Mouse (Mus musculus): Measurements from ENCODE around the gene Abhd8. TPM values are rescaled to one million over a fixed set of nuclear protein-coding genes. Genes with fewer than 3 reads are reported as not detected.
A peak's percentile ranks its signal among the peaks of the same experiment; 100 is the strongest.

The Abhd8 gene
- polyA plus RNA-seq, 1 experiment from 2014 or later, result 46.6 TPM

DNA sequence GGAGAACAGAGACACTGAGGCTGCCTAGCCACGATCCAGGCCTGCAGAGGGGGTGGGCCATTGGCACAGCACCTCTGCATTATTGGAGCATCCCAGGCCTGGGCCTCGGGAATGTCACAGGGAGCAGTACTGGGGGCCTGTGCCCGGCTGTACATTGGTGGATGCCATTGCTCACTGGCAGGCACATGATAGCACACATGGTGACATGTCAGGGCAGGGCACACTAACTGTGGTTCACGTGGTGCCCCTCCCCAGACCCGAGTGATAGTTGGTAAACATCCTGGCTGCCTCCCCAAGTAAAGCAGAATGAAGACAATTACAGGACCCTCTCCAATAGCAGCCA, 7.4 kb upstream of the Abhd8 start:
- Histone ChIP-seq H3K9me3 (ENCODE audit: low read length) (no peaks in the 10 kb centered on the region), H3K4me3 (ENCODE audit: low read length) (no peak overlapping the region), H3K9ac (replicated peaks; ENCODE audit: low read length) (no peak overlapping the region), H3K36me3 (ENCODE audit: insufficient read depth, low read length) (peaks cover 21% of the 10 kb centered on the region), H3K4me2 (replicated peaks; ENCODE audit: low read depth, low read length) (no peak overlapping the region), H3K4me1 (ENCODE audit: insufficient read depth, low read length) (peaks cover 15% of the 10 kb centered on the region), H3K27me3 (ENCODE audit: insufficient read depth, low read length) (no peaks in the 10 kb centered on the region), H3K27ac (ENCODE audit: low read length) (no peak overlapping the region)
- WGBS, result 84% methylated on average over 5 of the region's 5 CpGs
- no peak for ATAC-seq (ENCODE audit: low FRiP score, low TSS enrichment)

- Histone ChIP-seq H3K4me2 (replicated peaks; ENCODE audit: low read depth, low read length) (peak overlapping the region; percentile 84), H3K27ac (ENCODE audit: low read length) (no peak overlapping the region), H3K9me3 (ENCODE audit: low read length) (no peaks in the 10 kb centered on the region), H3K27me3 (ENCODE audit: insufficient read depth, low read length) (no peaks in the 10 kb centered on the region), H3K4me1 (ENCODE audit: insufficient read depth, low read length) (peaks cover 17% of the 10 kb centered on the region), H3K9ac (replicated peaks; ENCODE audit: low read length) (peak overlapping the region; percentile 79), H3K4me3 (ENCODE audit: low read length) (peak overlapping the region; percentile 78), H3K36me3 (ENCODE audit: insufficient read depth, low read length) (peaks cover 21% of the 10 kb centered on the region)
- 79% methylated on average over 3 of the region's 3 CpGs for WGBS
- no peak for ATAC-seq (ENCODE audit: low FRiP score, low TSS enrichment)
These were observed 6.9 kb upstream of the Abhd8 start for GRCm38 (mm10) chr8:71470146-71470912.

DNA sequence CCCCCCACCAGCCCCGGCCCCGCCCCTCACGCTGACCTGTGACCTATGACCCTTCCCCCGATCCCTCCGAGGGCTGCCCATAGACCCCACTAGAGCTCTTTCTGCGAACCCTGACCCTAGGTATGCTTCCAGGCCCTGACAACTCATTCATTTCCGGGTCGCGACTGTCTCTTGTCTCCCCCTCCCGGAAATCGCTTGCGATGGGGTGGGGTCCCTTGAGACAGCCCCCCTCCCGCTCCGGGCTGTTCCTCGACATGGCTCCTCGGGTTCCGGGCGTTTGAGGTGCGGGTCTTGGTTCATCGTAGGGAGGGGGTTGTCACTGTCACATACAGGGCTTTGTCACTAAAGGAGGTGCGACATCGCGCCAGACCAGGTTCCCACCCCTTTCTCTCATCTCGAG, 6.0 kb upstream of the Abhd8 start:
- WGBS, result under 1% methylated on average over 22 of the region's 24 CpGs
- H3K36me3 ChIP-seq (ENCODE audit: insufficient read depth, low read length), result peaks cover 18% of the 10 kb centered on the region
- no peaks in the 10 kb centered on the region for H3K27me3 ChIP-seq (ENCODE audit: insufficient read depth, low read length)

GRCm38 (mm10) chr8:71468916-71469315, 5.5 kb upstream of the Abhd8 start, which contains the start of gene Dda1:
Dda1 (plus strand) TSS chr8:71469199.
- WGBS, result under 1% methylated on average over 42 of the region's 52 CpGs
- H3K27ac ChIP-seq (ENCODE audit: low read length), result no peak within 1 kb of the TSS
- ATAC-seq (ENCODE audit: low FRiP score, low TSS enrichment), result peak; percentile 89

More for the DNA sequence above, 6.0 kb upstream of the Abhd8 start:
- H3K9me3 ChIP-seq (ENCODE audit: low read length), result no peaks in the 10 kb centered on the region
- peak; percentile 17 for ATAC-seq (ENCODE audit: low FRiP score, low TSS enrichment)
- peak overlapping the region; percentile 79 for H3K9ac ChIP-seq (replicated peaks; ENCODE audit: low read length)
- peaks cover 19% of the 10 kb centered on the region for H3K4me1 ChIP-seq (ENCODE audit: insufficient read depth, low read length)
- H3K4me2 ChIP-seq (replicated peaks; ENCODE audit: low read depth, low read length), result peak overlapping the region; percentile 84
- H3K4me3 ChIP-seq (ENCODE audit: low read length), result peak overlapping the region; percentile 78
- H3K27ac ChIP-seq (ENCODE audit: low read length), result no peak overlapping the region

GRCm38 (mm10) chr8:71468001-71468400, 4.5 kb upstream of the Abhd8 start:
- H3K4me2 ChIP-seq (replicated peaks; ENCODE audit: low read depth, low read length), result no peak overlapping the region
- H3K9me3 ChIP-seq (ENCODE audit: low read length), result no peaks in the 10 kb centered on the region
- no peak overlapping the region for H3K9ac ChIP-seq (replicated peaks; ENCODE audit: low read length)
- H3K27me3 ChIP-seq (ENCODE audit: insufficient read depth, low read length), result no peaks in the 10 kb centered on the region
- H3K4me3 ChIP-seq (ENCODE audit: low read length), result no peak overlapping the region
- no peak for ATAC-seq (ENCODE audit: low FRiP score, low TSS enrichment)
- H3K4me1 ChIP-seq (ENCODE audit: insufficient read depth, low read length), result peaks cover 27% of the 10 kb centered on the region
- no peak overlapping the region for H3K27ac ChIP-seq (ENCODE audit: low read length)
- 96% methylated on average over 1 of the region's 1 CpGs for WGBS
- H3K36me3 ChIP-seq (ENCODE audit: insufficient read depth, low read length), result peaks cover 10% of the 10 kb centered on the region; the same call in 1 of the 2 replicates

More at GRCm38 (mm10) chr8:71468916-71469315, 5.5 kb upstream of the Abhd8 start, which contains the start of gene Dda1:
- peaks cover 24% of the 10 kb centered on the region for H3K4me1 ChIP-seq (ENCODE audit: insufficient read depth, low read length)
- H3K9me3 ChIP-seq (ENCODE audit: low read length), result no peaks in the 10 kb centered on the region
- H3K36me3 ChIP-seq (ENCODE audit: insufficient read depth, low read length), result peaks cover 14% of the 10 kb centered on the region
- H3K9ac ChIP-seq (replicated peaks; ENCODE audit: low read length), result peak within 1 kb of the TSS; percentile 79
- H3K27me3 ChIP-seq (ENCODE audit: insufficient read depth, low read length), result no peaks in the 10 kb centered on the region
- peak within 1 kb of the TSS; percentile 78 for H3K4me3 ChIP-seq (ENCODE audit: low read length)
- peak within 1 kb of the TSS; percentile 84 for H3K4me2 ChIP-seq (replicated peaks; ENCODE audit: low read depth, low read length)

- Histone ChIP-seq H3K4me1 (ENCODE audit: insufficient read depth, low read length) (peaks cover 34% of the 10 kb centered on the region), H3K9me3 (ENCODE audit: low read length) (no peaks in the 10 kb centered on the region), H3K4me3 (ENCODE audit: low read length) (no peak overlapping the region), H3K9ac (replicated peaks; ENCODE audit: low read length) (no peak overlapping the region), H3K4me2 (replicated peaks; ENCODE audit: low read depth, low read length) (no peak overlapping the region), H3K27ac (ENCODE audit: low read length) (no peak overlapping the region), H3K36me3 (ENCODE audit: insufficient read depth, low read length) (peaks cover 4% of the 10 kb centered on the region; the same call in 1 of the 2 replicates), H3K27me3 (ENCODE audit: insufficient read depth, low read length) (no peaks in the 10 kb centered on the region)
- WGBS, result 94% methylated on average over 2 of the region's 2 CpGs
- no peak for ATAC-seq (ENCODE audit: low FRiP score, low TSS enrichment)
These were observed 3.7 kb upstream of the Abhd8 start for GRCm38 (mm10) chr8:71467201-71467600.

DNA sequence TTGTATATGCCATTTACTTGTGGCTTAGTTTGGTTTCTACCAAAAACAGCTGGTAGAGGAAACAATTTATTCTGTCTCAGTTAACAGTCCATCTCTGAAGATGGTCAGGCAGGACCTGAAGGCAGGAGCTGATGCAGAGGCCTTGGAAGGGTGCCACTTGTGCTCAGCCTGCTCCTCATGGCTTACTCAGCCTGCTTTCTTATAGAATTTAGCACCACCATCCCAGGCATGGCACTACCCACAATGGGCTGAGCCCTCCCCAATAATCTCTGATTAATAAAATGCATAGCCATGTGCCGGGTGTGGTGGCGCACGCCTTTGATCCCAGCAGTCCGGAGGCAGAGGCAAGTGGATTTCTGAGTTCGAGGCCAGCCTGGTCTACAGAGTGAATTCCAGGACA, 2.7 kb upstream of the Abhd8 start:
- WGBS, result 94% methylated on average over 5 of the region's 5 CpGs
- no peaks in the 10 kb centered on the region for H3K27me3 ChIP-seq (ENCODE audit: insufficient read depth, low read length)
- ATAC-seq (ENCODE audit: low FRiP score, low TSS enrichment), result no peak

GRCm38 (mm10) chr8:71465733-71466132, 2.3 kb upstream of the Abhd8 start:
- ATAC-seq (ENCODE audit: low FRiP score, low TSS enrichment), result no peak
- 75% methylated on average over 8 of the region's 8 CpGs for WGBS

More for the DNA sequence above, 2.7 kb upstream of the Abhd8 start:
- Histone ChIP-seq H3K4me1 (ENCODE audit: insufficient read depth, low read length) (peaks cover 35% of the 10 kb centered on the region), H3K9ac (replicated peaks; ENCODE audit: low read length) (no peak overlapping the region), H3K4me2 (replicated peaks; ENCODE audit: low read depth, low read length) (no peak overlapping the region), H3K27ac (ENCODE audit: low read length) (no peak overlapping the region), H3K36me3 (ENCODE audit: insufficient read depth, low read length) (peaks cover 5% of the 10 kb centered on the region; the same call in 1 of the 2 replicates), H3K9me3 (ENCODE audit: low read length) (no peaks in the 10 kb centered on the region), H3K4me3 (ENCODE audit: low read length) (no peak overlapping the region)

DNA sequence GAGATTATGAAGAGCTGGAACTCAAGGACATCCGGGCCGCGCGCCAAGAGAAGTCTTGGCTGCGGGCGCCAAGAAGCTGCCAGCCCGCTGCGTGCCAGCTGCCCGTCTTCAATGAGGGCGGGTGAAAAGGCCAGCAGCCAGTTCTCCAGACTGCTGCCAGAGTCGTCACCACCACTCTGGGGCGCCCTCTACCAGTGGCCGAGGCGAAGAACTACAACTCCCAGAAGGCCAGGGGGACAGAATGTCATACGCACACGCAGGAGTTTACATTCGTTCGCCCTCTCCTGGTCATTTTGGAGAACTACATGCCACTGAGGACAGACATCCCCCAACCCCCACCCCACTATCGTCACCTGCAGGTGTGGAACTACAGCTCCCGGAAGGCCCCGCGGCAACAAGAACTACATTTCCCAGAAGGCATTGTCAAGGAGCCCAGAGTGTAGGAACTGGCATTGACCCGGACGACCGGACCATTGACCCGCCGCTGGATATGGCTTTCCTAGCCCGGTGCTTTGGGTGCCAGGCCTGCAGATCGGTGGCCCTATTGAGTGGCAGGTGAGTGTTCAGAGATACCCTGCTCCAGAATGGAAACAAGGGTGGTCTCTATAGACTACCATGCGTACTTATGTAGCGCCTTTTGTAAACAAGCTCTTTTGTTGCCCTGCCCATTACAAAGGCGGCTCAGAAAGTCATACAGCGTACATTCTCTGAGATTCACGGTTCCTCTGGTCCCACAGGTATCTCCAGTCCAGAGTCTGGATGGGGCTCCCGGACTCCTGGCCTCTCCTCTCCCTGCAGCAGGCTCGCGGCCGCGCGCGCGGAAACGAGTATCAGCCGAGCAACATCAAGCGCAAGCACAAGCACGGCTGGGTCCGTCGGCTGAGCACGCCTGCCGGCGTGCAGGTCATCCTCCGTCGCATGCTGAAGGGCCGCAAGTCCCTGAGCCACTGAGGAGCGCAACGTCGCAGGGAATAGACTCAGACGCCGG, 1.4 kb upstream of the Abhd8 start, which contains the start of gene Mrpl34:
TSS of gene Mrpl34 (plus strand) at position 447 of the 988 bp plus-strand sequence.
- H3K4me2 ChIP-seq (replicated peaks; ENCODE audit: low read depth, low read length), result peak within 1 kb of the TSS; percentile 83
- under 1% methylated on average over 59 of the region's 59 CpGs for WGBS
- peaks cover 28% of the 10 kb centered on the region for H3K4me1 ChIP-seq (ENCODE audit: insufficient read depth, low read length)
- H3K9ac ChIP-seq (replicated peaks; ENCODE audit: low read length), result peak within 1 kb of the TSS; percentile 69
- ATAC-seq (ENCODE audit: low FRiP score, low TSS enrichment), result peak; percentile 76
- no peaks in the 10 kb centered on the region for H3K9me3 ChIP-seq (ENCODE audit: low read length)
- H3K27ac ChIP-seq (ENCODE audit: low read length), result peak within 1 kb of the TSS; percentile 89
- H3K27me3 ChIP-seq (ENCODE audit: insufficient read depth, low read length), result no peaks in the 10 kb centered on the region
- H3K36me3 ChIP-seq (ENCODE audit: insufficient read depth, low read length), result peaks cover 7% of the 10 kb centered on the region; the same call in 1 of the 2 replicates
- H3K4me3 ChIP-seq (ENCODE audit: low read length), result peak within 1 kb of the TSS; percentile 82

More at GRCm38 (mm10) chr8:71465733-71466132, 2.3 kb upstream of the Abhd8 start:
- Histone ChIP-seq H3K27me3 (ENCODE audit: insufficient read depth, low read length) (no peaks in the 10 kb centered on the region), H3K4me1 (ENCODE audit: insufficient read depth, low read length) (peaks cover 35% of the 10 kb centered on the region), H3K4me2 (replicated peaks; ENCODE audit: low read depth, low read length) (peak overlapping the region; percentile 83), H3K9me3 (ENCODE audit: low read length) (no peaks in the 10 kb centered on the region), H3K27ac (ENCODE audit: low read length) (no peak overlapping the region), H3K36me3 (ENCODE audit: insufficient read depth, low read length) (peaks cover 7% of the 10 kb centered on the region; the same call in 1 of the 2 replicates), H3K4me3 (ENCODE audit: low read length) (peak overlapping the region; percentile 82), H3K9ac (replicated peaks; ENCODE audit: low read length) (peak overlapping the region; percentile 69)
